Mouse (Mus musculus) midbrain, postnatal 0 days (tissue): ENCODE results near the gene Ap2a2. TPM values are rescaled to one million over a fixed set of nuclear protein-coding genes. Genes with fewer than 3 reads are reported as not detected.
A peak's percentile ranks its signal among the peaks of the same experiment; 100 is the strongest.
"Not testable (repeated sequence)": the region's sequence is repeated elsewhere in the genome, so short reads cannot be mapped to it uniquely, and the experiment has no call there.

Experiments
- ATAC-seq: fragments of 200-750 bp; cut with Nextera tagmentation; 2 replicates; pipeline ENCODE4 v1.8.0; 2017; ENCODE audit warnings: moderate number of reproducible peaks, mild to moderate bottlenecking, moderate TSS enrichment, moderate library complexity; ENCODE audit not compliant: low FRiP score
- DNase-seq: peaks from one replicate; pipeline ENCODE4 v3.0.0-alpha.2; 2015; ENCODE audit warnings: low spot score
- H3K27ac ChIP-seq: fragments of 300-500 bp; sonication (generic); 2 replicates; pipeline ENCODE4 v1.5.1; 2014; ENCODE audit warnings: low read depth, mild to moderate bottlenecking, low read length, mixed read lengths
- H3K27me3 ChIP-seq: fragments of 300-500 bp; sonication (generic); 2 replicates; pipeline ENCODE4 v1.6.1; 2014; ENCODE audit warnings: low read length, control low read depth, mixed read lengths; ENCODE audit not compliant: insufficient read depth
- H3K36me3 ChIP-seq: fragments of 300-500 bp; sonication (generic); 2 replicates; pipeline ENCODE4 v1.6.1; 2014; ENCODE audit warnings: low read length, control low read depth, mixed read lengths; ENCODE audit not compliant: insufficient read depth
- H3K4me1 ChIP-seq: fragments of 300-500 bp; sonication (generic); 2 replicates; pipeline ENCODE4 v1.6.1; 2014; ENCODE audit warnings: mild to moderate bottlenecking, control low read depth, antibody characterized with exemption, low read length, mixed read lengths; ENCODE audit not compliant: insufficient read depth
- H3K4me2 ChIP-seq: fragments of 300-500 bp; sonication (generic); 2 replicates; pipeline ENCODE4 v1.6.1; 2014; ENCODE audit warnings: low read depth, mild to moderate bottlenecking, low read length, mixed read lengths; ENCODE audit not compliant: poor library complexity, severe bottlenecking
- H3K4me3 ChIP-seq: fragments of 300-500 bp; sonication (generic); 2 replicates; pipeline ENCODE4 v1.5.1; 2014; ENCODE audit warnings: low read depth, mild to moderate bottlenecking, low read length, moderate library complexity
- H3K9ac ChIP-seq: fragments of 300-500 bp; sonication (generic); replicated peaks from 2 replicates; pipeline ENCODE4 v1.6.1; 2014; ENCODE audit warnings: mild to moderate bottlenecking, low read length, moderate library complexity, mixed read lengths; ENCODE audit not compliant: poor library complexity, severe bottlenecking
- H3K9me3 ChIP-seq: fragments of 300-500 bp; sonication (generic); 2 replicates; pipeline ENCODE4 v1.6.1; 2016; ENCODE audit warnings: low read length, control low read depth
- CTCF ChIP-seq: IDR thresholded peaks from 2 replicates; pipeline ENCODE4 v1.5.1; 2016; ENCODE audit warnings: antibody characterized with exemption, mild to moderate bottlenecking
- WGBS: fragments of 180-500 bp; shearing (Covaris S2); extraction: QIAGEN DNeasy Blood & Tissue Kit; methylation state at CpG from one replicate; pipeline ENCODE4 v1.1.7; 2014; 5-methylcytosine and 5-hydroxymethylcytosine counted together
- polyA plus RNA-seq: library from polyadenylated mRNA; unstranded; fragments of >200 nt; fragmentation: Nextera tagmentation; extraction: Ambion mirVana; gene quantifications from 2 replicates; pipeline ENCODE4 v1.2.1, GENCODE M21; 2015
- total RNA-seq: library from RNA; depleted of rRNA; stranded (reverse); fragments of >200 nt; gene quantifications from 2 replicates; pipeline ENCODE4 v1.2.3, GENCODE M21; 2014

Ap2a2 gene
- total and polyA plus RNA-seq, 2 experiments from 2014 or later, result 129 to 203 TPM

DNA sequence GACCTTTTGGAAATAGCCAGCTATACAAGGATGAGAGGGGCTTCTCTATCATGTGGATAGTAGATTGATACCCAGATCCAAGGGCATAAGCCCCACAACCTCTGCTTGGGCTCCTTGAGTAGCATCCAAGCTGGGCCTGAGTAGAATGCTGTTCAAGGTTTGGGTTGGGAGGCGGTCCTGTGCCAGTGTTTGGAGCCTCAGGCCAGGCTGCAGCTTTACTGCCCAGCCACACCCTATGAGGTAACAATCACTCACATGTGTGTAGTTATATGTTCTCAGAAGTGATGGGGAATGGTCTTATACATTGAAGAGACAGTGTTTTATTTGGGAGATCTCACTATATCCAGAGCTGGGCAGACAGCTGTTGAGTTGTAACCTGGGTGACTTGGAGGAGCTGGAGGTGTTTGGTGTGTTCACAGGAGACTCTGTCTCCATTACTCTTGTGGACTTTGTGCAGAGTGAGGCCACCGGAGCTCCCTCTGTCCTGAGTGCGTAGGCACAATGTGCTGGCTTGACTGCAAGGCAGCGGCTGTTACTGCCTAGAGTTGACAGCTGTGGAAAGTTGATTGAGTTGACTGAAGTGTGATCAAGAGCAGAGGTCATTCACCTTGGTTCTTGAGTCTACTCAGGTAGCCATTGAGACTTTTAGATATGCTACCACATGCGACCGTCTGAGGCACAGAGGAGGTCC lies 63.3 kb downstream of the Ap2a2 start:
- no peaks in the 10 kb centered on the region for H3K4me1 ChIP-seq
- DNase-seq (no peak), ATAC-seq (no peak)
- H3K9ac ChIP-seq, result no peak overlapping the region
- no peaks in the 10 kb centered on the region for H3K9me3 ChIP-seq
- H3K4me2 ChIP-seq, result no peak overlapping the region
- no peak overlapping the region for H3K27ac ChIP-seq
- no peaks in the 10 kb centered on the region for H3K27me3 ChIP-seq
- 95% methylated on average over 6 of the region's 6 CpGs for WGBS
- no peak for TF ChIP-seq CTCF
- peaks cover 80% of the 10 kb centered on the region for H3K36me3 ChIP-seq
- H3K4me3 ChIP-seq, result no peak overlapping the region

DNA sequence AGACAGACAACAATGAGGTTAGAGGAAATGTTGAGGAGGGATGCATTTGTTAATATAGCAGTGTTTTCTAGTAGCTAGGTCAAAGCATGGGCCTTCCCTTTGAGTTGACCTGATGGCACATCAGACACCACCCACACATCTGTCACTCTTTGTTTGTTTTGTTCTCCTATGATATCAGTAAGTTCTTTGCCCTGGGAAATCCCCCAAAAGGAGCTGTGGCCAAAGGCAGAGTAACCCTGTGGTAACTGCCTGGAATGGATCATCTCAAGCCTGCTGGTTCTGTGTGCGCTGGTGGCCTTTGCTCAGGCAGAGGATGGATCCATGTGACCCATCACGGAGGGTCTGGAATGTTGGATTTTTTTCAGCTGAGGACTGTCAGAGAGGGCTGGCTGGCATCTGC lies 66.0 kb downstream of the Ap2a2 start:
- WGBS, result 87% methylated on average over 2 of the region's 2 CpGs
- H3K9me3 ChIP-seq, result no peaks in the 10 kb centered on the region
- DNase-seq, result no peak
- no peak overlapping the region for H3K27ac ChIP-seq
- no peak for ATAC-seq
- H3K36me3 ChIP-seq, result peaks cover 74% of the 10 kb centered on the region
- H3K27me3 ChIP-seq, result no peaks in the 10 kb centered on the region
- no peak overlapping the region for H3K4me3 ChIP-seq
- no peaks in the 10 kb centered on the region for H3K4me1 ChIP-seq
- TF ChIP-seq CTCF, result no peak
- H3K9ac ChIP-seq, result no peak overlapping the region
- no peak overlapping the region for H3K4me2 ChIP-seq

DNA sequence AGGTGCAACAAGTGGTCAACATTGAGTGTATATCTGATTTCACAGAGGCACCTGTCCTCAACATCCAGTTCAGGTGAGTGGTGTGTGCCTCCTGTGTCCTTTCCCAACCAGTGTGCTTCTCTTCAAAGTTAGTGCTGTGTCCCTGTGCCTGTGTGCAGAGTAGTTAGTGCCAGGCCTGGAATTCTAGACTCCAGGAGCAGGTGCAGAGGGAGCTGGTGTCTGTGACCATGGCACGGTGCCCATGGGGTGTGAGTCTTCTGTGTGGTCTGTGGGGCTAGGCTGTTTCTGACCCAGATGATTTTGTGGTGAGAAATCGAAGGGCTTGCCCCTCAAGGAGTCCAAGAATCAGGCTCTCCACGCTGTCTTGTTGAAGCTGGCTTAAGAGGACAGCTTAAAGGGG lies 67.3 kb downstream of the Ap2a2 start:
- Histone ChIP-seq H3K4me1 (no peaks in the 10 kb centered on the region), H3K9ac (no peak overlapping the region), H3K36me3 (peaks cover 72% of the 10 kb centered on the region), H3K4me2 (no peak overlapping the region), H3K9me3 (no peaks in the 10 kb centered on the region), H3K27me3 (no peaks in the 10 kb centered on the region), H3K4me3 (no peak overlapping the region), H3K27ac (no peak overlapping the region)
- DNase-seq (no peak), ATAC-seq (no peak)
- 97% methylated on average over 3 of the region's 3 CpGs for WGBS
- TF ChIP-seq CTCF, result no peak

DNA sequence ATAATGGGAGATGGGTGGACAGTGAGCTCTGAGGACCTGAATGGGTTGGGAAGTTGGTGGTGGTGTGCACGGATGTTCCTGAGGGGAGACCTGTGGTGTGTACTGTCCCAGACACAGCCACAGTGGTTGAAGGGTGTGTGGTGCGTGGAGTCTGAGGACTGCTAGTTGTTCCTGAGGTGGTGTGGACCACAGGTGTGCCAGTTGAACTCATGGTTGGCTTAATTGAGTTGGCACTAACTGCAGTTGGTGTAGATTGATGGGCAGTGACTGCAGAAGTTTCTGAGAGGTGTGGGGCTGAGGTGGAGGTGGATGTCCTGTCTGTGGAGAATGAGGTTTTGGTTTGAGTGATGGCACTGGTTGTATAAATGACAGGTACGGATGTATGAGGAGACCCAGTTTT lies 76.1 kb downstream of the Ap2a2 start:
- peaks cover 11% of the 10 kb centered on the region; the same call in 1 of the 2 replicates for H3K36me3 ChIP-seq
- H3K27me3 ChIP-seq, H3K4me1 ChIP-seq, H3K27ac ChIP-seq, H3K4me3 ChIP-seq, H3K9ac ChIP-seq, H3K4me2 ChIP-seq, DNase-seq, H3K9me3 ChIP-seq: not testable (repeated sequence)
- peak; percentile 41; the same call in 1 of the 2 replicates for ATAC-seq
- 92% methylated on average over 1 of the region's 3 CpGs for WGBS

DNA sequence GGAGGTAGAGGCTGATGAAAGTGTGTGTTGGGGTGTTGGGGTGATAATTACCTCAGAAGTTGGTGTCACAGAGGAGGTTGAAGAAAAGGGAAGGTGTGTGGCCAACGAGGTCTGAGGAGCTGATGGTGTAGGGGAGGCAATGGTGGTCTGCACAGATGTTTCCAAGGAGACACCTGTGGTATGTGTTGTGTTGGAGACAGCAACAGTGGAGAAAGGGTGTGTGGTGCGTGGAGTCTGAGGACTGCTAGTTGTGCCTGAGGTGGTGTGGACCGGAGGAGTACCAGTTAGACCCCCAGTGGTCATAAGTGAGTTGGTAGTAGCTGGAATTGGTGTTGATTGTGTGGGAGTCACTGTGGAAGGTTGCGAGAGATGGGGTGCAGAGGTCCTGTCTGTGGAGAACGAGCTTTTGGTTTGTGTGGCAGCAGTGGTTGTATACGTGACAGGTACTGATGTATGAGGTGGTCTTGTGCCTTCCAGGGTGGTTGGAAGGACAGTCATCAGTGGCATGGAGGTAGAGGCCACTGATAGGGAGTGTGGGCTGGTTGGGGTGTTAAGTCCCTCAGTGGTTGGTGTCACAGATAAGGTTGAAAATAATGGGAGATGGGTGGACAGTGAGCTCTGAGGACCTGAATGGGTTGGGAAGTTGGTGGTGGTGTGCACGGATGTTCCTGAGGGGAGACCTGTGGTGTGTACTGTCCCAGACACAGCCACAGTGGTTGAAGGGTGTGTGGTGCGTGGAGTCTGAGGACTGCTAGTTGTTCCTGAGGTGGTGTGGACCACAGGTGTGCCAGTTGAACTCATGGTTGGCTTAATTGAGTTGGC lies 76.8 kb downstream of the Ap2a2 start:
- not testable (repeated sequence) for H3K4me1 ChIP-seq, DNase-seq, H3K9me3 ChIP-seq, H3K4me3 ChIP-seq, H3K27ac ChIP-seq, H3K36me3 ChIP-seq, H3K27me3 ChIP-seq, H3K9ac ChIP-seq, H3K4me2 ChIP-seq
- 90% methylated on average over 5 of the region's 8 CpGs for WGBS
- ATAC-seq, result peak; percentile 61

DNA sequence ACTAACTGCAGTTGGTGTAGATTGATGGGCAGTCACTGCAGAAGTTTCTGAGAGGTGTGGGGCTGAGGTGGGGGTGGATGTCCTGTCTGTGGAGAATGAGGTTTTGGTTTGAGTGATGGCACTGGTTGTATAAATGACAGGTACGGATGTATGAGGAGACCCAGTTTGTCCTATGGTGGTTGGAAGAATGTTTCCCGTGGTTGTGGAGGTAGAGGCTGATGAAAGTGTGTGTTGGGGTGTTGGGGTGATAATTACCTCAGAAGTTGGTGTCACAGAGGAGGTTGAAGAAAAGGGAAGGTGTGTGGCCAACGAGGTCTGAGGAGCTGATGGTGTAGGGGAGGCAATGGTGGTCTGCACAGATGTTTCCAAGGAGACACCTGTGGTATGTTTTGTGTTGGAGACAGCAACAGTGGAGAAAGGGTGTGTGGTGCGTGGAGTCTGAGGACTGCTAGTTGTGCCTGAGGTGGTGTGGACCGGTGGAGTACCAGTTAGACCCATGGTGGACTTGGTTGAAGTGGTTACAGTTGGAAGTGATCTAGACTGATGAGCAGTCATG lies 77.4 kb downstream of the Ap2a2 start:
- not testable (repeated sequence) for H3K9me3 ChIP-seq, H3K4me3 ChIP-seq, H3K4me1 ChIP-seq, H3K27me3 ChIP-seq, DNase-seq, H3K36me3 ChIP-seq, H3K9ac ChIP-seq, H3K4me2 ChIP-seq, H3K27ac ChIP-seq
- WGBS, result 83% methylated on average over 5 of the region's 5 CpGs
- peak; percentile 61 for ATAC-seq
